Mouse (Mus musculus): ENCODE data around the gene 2900026A02Rik.

- TF ChIP-seq CTCF (IDR thresholded peaks at IDR 0.05; ENCODE audit: low read depth), result peak; percentile 9; the same call in 1 of the 2 replicates
- no peak for TF ChIP-seq EP300 (optimal IDR thresholded peaks at IDR 0.05)
Measured at GRCm38 (mm10) chr5:113220383-113221146, 471 bp downstream of the 2900026A02Rik start.
